Comparison of ENCODE assay signal across 28 mouse cellular contexts in the genomic region with DNA sequence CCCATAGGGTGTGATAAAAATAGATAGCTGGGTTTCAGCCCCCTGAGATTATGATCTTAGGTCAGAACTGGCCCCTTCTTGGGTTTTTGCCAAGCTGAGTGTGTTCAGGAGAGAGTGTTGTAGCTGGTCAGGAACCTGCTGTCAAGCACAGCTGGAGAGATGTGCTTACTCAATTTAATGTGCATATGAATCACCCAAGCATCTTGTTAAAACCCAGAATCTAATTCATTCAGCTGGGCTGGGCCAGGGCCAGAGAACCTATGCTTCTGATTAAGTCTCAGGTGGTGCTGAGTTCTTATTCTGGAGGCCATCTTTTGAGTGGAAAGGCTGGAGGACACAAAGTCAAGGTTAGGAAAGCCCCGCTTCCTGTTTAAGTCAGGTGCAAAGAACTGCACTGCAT. TPM values are rescaled to one million over a fixed set of nuclear protein-coding genes. Genes with fewer than 3 reads are reported as not detected.
DNase-seq lines count a peak whose midpoint lies in the region; ATAC-seq lines count a peak whose summit lies in the region.
"Had no signal": no experiment of that assay in that cellular context is flagged by ENCODE, and none has a peak within 500 bp of the region (broad histone marks: within the 10 kb centered on the region; RNA-seq: fewer than 3 reads in every experiment).

No protein-coding gene starts in this region.

- H3K9me3 ChIP-seq in hindbrain, embryonic 12.5 days (replicated peaks): no peaks in the 10 kb centered on the region
- H3K9me3 ChIP-seq in neural tube, embryonic 14.5 days (ENCODE audit: control insufficient read depth, low read length): no peaks in the 10 kb centered on the region
- H3K9me3 ChIP-seq: heart, embryonic 13.5 days; limb, embryonic 12.5 days; liver, embryonic 13.5 days; midbrain, embryonic 15.5 days had no signal

- ATAC-seq in hindbrain, embryonic 12.5 days (ENCODE audit: low FRiP score): peak; percentile 55; the same call in 1 of the 2 replicates
- ATAC-seq in neural tube, embryonic 14.5 days (ENCODE audit: low read depth): peak; percentile 62; the same call in 1 of the 2 replicates
- ATAC-seq: CD4-positive, CD25-positive, alpha-beta regulatory T cell, adult 4 months; midbrain, embryonic 15.5 days had no signal

- H3K36me3 ChIP-seq in hindbrain, embryonic 12.5 days: no peaks in the 10 kb centered on the region
- H3K36me3 ChIP-seq in neural tube, embryonic 14.5 days (ENCODE audit: control insufficient read depth, insufficient read depth, low read length): no peaks in the 10 kb centered on the region
- H3K36me3 ChIP-seq: G1E; heart, embryonic 13.5 days; limb, embryonic 12.5 days; liver, embryonic 13.5 days; midbrain, embryonic 15.5 days had no signal

- no peaks in the 10 kb centered on the region for H3K27me3 ChIP-seq in hindbrain, embryonic 12.5 days
- H3K27me3 ChIP-seq in neural tube, embryonic 14.5 days (ENCODE audit: control insufficient read depth, insufficient read depth, low read length): no peaks in the 10 kb centered on the region
- H3K27me3 ChIP-seq: heart, embryonic 13.5 days; liver, embryonic 13.5 days; midbrain, embryonic 15.5 days had no signal

- H3K4me1 ChIP-seq in hindbrain, embryonic 12.5 days: peaks cover 7% of the 10 kb centered on the region
- H3K4me1 ChIP-seq in neural tube, embryonic 14.5 days (ENCODE audit: control insufficient read depth, insufficient read depth, low read length): peaks cover 5% of the 10 kb centered on the region
- H3K4me1 ChIP-seq: heart, embryonic 13.5 days; liver, embryonic 13.5 days; midbrain, embryonic 15.5 days had no signal

- peak; percentile 18 to 19 for DNase-seq in cerebellum, postnatal 10 days
- no peak for DNase-seq in cerebellum, adult 8-10 months
- peak; percentile 3 for DNase-seq in left cerebral cortex, postnatal 4 days
- DNase-seq in left cerebral cortex, adult 11 months (ENCODE audit: low spot score): no peak
- DNase-seq in right cerebral cortex, postnatal 36 days (ENCODE audit: low spot score in 2 of 2): no peak
- DNase-seq in gastrocnemius, postnatal 25 days: no peak
- DNase-seq: adrenal gland, adult 2 months; cerebellum, adult 11-12 months; kidney, adult 2 months; kidney, postnatal 14 days; liver, embryonic 13.5 days; right cerebral cortex, adult 18-20 months; spleen, adult 18-20 months; thymus, adult 2 months had no signal

- H3K27ac ChIP-seq in hindbrain, embryonic 12.5 days: peak overlapping the region; percentile 58
- peak overlapping the region; percentile 63 for H3K27ac ChIP-seq in neural tube, embryonic 14.5 days (ENCODE audit: low read depth, low read length)
- H3K27ac ChIP-seq: heart, embryonic 13.5 days; limb, embryonic 12.5 days; liver, embryonic 13.5 days; midbrain, embryonic 15.5 days had no signal

- H3K9ac ChIP-seq in hindbrain, embryonic 12.5 days: no peak overlapping the region
- no peak overlapping the region for H3K9ac ChIP-seq in neural tube, embryonic 14.5 days (replicated peaks; ENCODE audit: low read depth, low read length)
- H3K9ac ChIP-seq: heart, embryonic 13.5 days; limb, embryonic 12.5 days; liver, embryonic 13.5 days; midbrain, embryonic 15.5 days had no signal

- intact Hi-C loops in left cerebral cortex, postnatal 4 days (cut with DNase I): no loop called here

- H3K4me3 ChIP-seq in hindbrain, embryonic 12.5 days: no peak overlapping the region
- no peak overlapping the region for H3K4me3 ChIP-seq in neural tube, embryonic 14.5 days (ENCODE audit: low read depth, low read length)
- H3K4me3 ChIP-seq: erythroblast, embryonic 14.5 days; heart, embryonic 13.5 days; limb, embryonic 12.5 days; liver, embryonic 13.5 days; midbrain, embryonic 15.5 days had no signal

- 92% methylated on average over 1 of the region's 1 CpGs for WGBS in hindbrain, embryonic 12.5 days
- WGBS in neural tube, embryonic 14.5 days: 71% methylated on average over 1 of the region's 1 CpGs

- H3K4me2 ChIP-seq in hindbrain, embryonic 12.5 days (replicated peaks): no peak overlapping the region
- no peak overlapping the region for H3K4me2 ChIP-seq in neural tube, embryonic 14.5 days (ENCODE audit: low read depth, low read length)
- H3K4me2 ChIP-seq: heart, embryonic 13.5 days; limb, embryonic 12.5 days; liver, embryonic 13.5 days; midbrain, embryonic 15.5 days had no signal

RNA-seq across cellular contexts. Expression of a gene that starts 38.8 kb away (rescaled TPM):
- total RNA-seq in left cerebral cortex, postnatal 4 days (2021): not detected
- not detected in 2 replicates for polyA plus RNA-seq in hindbrain, embryonic 12.5 days (2016; fragmentation: Nextera tagmentation; extraction: Ambion mirVana)
- not detected in 2 replicates for polyA plus RNA-seq in neural tube, embryonic 14.5 days (2014; fragmentation: Nextera tagmentation; extraction: Ambion mirVana)
- 1 to 10 TPM in 1 of 2 experiments, under 1 TPM in 1; 0.32 to 4.2 TPM for total RNA-seq in gastrocnemius, postnatal 25 days (2021)
- total RNA-seq: common myeloid progenitor, adult 5-6 weeks; hematopoietic stem cell, adult 5-6 weeks; layer of hippocampus, adult 8-10 months; left cerebral cortex, adult 8-10 months had no signal
- polyA plus RNA-seq: adrenal gland, adult 2 months; CD4-positive, CD25-positive, alpha-beta regulatory T cell, adult 4 months; embryonic facial prominence, embryonic 11.5 days; erythroblast, embryonic 14.5 days; G1E; limb, embryonic 12.5 days; liver, embryonic 13.5 days; midbrain, embryonic 15.5 days; stomach, embryonic 14.5 days; thymus, adult 2 months had no signal

Comparison
In these comparisons a context has a peak if more than half of its experiments do, and no peak if none do; other contexts are left out.
1. DNase-seq: peak in cerebellum, postnatal 10 days (2 of 2) and left cerebral cortex, postnatal 4 days (single experiment); none in cerebellum, adult 8-10 months (single experiment), left cerebral cortex, adult 11 months (single experiment), right cerebral cortex, postnatal 36 days (0 of 2) and gastrocnemius, postnatal 25 days (single experiment).